Mouse (Mus musculus) kidney, embryonic 14.5 days (tissue): ENCODE data around the gene Ndufa8. TPM values are rescaled to one million over a fixed set of nuclear protein-coding genes. Genes with fewer than 3 reads are reported as not detected.

Experiments used
- ATAC-seq: fragments of 200-750 bp; cut with Nextera tagmentation; 2 replicates; pipeline ENCODE4 v1.8.0; 2017; ENCODE audit warnings: moderate number of reproducible peaks, mild to moderate bottlenecking, moderate TSS enrichment, moderate library complexity; ENCODE audit not compliant: low FRiP score, low TSS enrichment
- H3K27ac ChIP-seq: fragments of 300-500 bp; sonication (generic); 2 replicates; pipeline ENCODE4 v1.5.1; 2014; ENCODE audit warnings: low read depth, mild to moderate bottlenecking, low read length, moderate library complexity, mixed read lengths
- H3K27me3 ChIP-seq: fragments of 300-500 bp; sonication (generic); 2 replicates; pipeline ENCODE4 v1.6.1; 2014; ENCODE audit warnings: mild to moderate bottlenecking, low read length; ENCODE audit not compliant: control insufficient read depth, insufficient read depth
- H3K36me3 ChIP-seq: fragments of 300-500 bp; sonication (generic); 2 replicates; pipeline ENCODE4 v1.6.1; 2014; ENCODE audit warnings: low read length, mixed read lengths; ENCODE audit not compliant: control insufficient read depth, insufficient read depth
- H3K4me1 ChIP-seq: fragments of 300-500 bp; sonication (generic); 2 replicates; pipeline ENCODE4 v1.6.1; 2014; ENCODE audit warnings: low read length, mixed read lengths; ENCODE audit not compliant: control insufficient read depth, insufficient read depth
- H3K4me2 ChIP-seq: fragments of 300-500 bp; sonication (generic); replicated peaks from 2 replicates; pipeline ENCODE4 v1.6.1; 2014; ENCODE audit warnings: low read depth, mild to moderate bottlenecking, low read length
- H3K4me3 ChIP-seq: fragments of 300-500 bp; sonication (generic); 2 replicates; pipeline ENCODE4 v1.5.1; 2014; ENCODE audit warnings: mild to moderate bottlenecking, low read length
- H3K9ac ChIP-seq: fragments of 300-500 bp; sonication (generic); 2 replicates; pipeline ENCODE4 v1.6.1; 2014; ENCODE audit warnings: low read depth, mild to moderate bottlenecking, low read length, moderate library complexity
- H3K9me3 ChIP-seq: fragments of 300-500 bp; sonication (generic); 2 replicates; pipeline ENCODE4 v1.6.1; 2016; ENCODE audit warnings: low read length; ENCODE audit not compliant: control insufficient read depth
- WGBS: fragments of 180-500 bp; shearing (Covaris S2); extraction: QIAGEN DNeasy Blood & Tissue Kit; methylation state at CpG from one replicate; pipeline ENCODE4 v1.1.7; 2014; 5-methylcytosine and 5-hydroxymethylcytosine counted together
- polyA plus RNA-seq: library from polyadenylated mRNA; unstranded; fragments of >200 nt; fragmentation: Nextera tagmentation; extraction: Ambion mirVana; gene quantifications from 2 replicates; pipeline ENCODE4 v1.2.1, GENCODE M21; 2014

The Ndufa8 gene
- polyA plus RNA-seq, 1 experiment from 2014 or later: 238 TPM

DNA sequence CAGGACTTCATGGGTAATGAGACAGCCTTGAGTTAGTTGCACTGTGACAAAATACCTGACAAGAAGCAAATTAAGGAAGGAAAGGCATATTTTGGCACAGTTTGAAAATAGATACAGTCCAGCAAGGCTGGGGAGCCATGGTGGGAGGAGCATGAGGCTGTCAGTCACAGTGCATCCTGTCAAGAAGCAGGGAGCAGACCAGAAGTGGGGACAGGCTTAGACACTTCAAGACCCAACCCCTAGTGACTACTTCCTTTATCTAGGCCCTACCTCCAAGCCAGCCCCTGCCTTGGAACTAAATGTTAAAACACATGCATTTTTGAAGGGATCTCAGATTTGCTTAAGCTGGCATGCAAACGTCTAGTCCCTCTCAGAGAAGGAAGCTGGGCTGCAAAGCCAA, 48.8 kb downstream of the Ndufa8 start:
- H3K4me3 ChIP-seq: no peak overlapping the region
- H3K4me1 ChIP-seq: no peaks in the 10 kb centered on the region
- H3K9ac ChIP-seq: no peak overlapping the region
- no peak overlapping the region for H3K27ac ChIP-seq
- no peak for ATAC-seq
- H3K36me3 ChIP-seq: no peaks in the 10 kb centered on the region
- no peak overlapping the region for H3K4me2 ChIP-seq
- 68% methylated on average over 1 of the region's 1 CpGs for WGBS
- no peaks in the 10 kb centered on the region for H3K27me3 ChIP-seq
- H3K9me3 ChIP-seq: no peaks in the 10 kb centered on the region

DNA sequence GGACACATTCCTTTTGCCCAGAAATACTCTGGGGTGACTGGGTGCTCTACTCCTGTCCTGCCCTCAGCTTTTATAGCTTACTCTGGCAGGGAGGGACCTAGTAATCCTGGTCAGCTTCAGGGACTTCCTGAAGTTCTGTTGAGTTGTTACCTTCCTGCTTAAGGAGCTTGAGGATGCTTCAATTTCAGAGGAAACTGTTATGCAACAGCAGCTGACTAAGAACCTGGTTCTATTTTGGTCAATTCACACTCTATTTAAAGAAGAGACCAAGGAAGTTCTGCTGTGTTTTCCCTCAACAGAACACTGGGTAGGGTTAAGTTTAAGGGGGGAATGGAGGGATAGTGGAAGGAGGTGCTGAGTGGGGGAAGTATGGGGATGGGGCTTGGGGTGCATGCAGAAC, 50.0 kb downstream of the Ndufa8 start:
- Histone ChIP-seq H3K27ac (no peak overlapping the region), H3K9me3 (no peaks in the 10 kb centered on the region), H3K4me3 (no peak overlapping the region), H3K9ac (no peak overlapping the region), H3K4me2 (no peak overlapping the region), H3K4me1 (no peaks in the 10 kb centered on the region), H3K27me3 (no peaks in the 10 kb centered on the region), H3K36me3 (no peaks in the 10 kb centered on the region)
- ATAC-seq: no peak

DNA sequence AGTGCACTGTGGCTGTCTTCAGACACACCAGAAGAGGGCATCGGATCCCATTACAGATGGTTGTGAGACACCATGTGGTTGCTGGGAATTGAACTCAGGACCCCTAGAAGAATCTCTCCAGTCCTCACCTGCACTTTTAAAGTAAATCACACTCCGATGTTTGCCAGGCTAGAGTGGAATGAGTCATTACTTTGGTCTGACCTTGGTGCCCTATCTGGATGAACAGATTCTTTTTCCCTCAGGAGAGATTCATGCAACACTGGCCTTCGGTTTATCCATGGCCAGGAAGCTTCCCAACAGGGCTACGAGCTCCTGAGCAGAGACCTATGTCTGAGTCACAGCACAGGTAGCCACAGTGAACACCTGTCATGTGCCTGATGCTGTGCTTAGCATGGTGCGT, 50.8 kb downstream of the Ndufa8 start:
- no peak overlapping the region for H3K4me3 ChIP-seq
- ATAC-seq: no peak
- 85% methylated on average over 5 of the region's 5 CpGs for WGBS
- no peaks in the 10 kb centered on the region for H3K27me3 ChIP-seq
- no peak overlapping the region for H3K9ac ChIP-seq
- H3K36me3 ChIP-seq: no peaks in the 10 kb centered on the region
- H3K4me1 ChIP-seq: no peaks in the 10 kb centered on the region
- no peaks in the 10 kb centered on the region for H3K9me3 ChIP-seq
- H3K4me2 ChIP-seq: no peak overlapping the region
- no peak overlapping the region for H3K27ac ChIP-seq

DNA sequence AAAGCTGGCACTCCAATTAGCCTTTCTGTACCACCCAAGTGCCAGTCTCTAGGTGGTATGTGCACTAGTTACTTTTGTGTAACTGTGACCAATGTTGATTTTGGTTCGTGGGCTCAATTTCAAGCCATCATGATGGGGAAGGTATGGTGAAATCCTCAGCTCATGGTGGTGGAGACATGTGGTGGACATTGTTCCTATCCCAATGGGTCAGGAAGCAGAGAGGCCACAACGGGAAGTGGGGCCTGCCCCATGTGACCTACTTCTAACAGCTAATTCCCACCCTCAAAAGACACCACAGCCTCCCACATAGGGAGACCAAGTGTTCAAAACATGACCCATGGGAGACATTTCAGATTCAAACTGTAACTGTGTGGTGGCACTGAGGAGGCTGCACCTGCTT, 52.5 kb downstream of the Ndufa8 start:
- Histone ChIP-seq H3K27ac (no peak overlapping the region), H3K9me3 (no peaks in the 10 kb centered on the region), H3K9ac (no peak overlapping the region), H3K4me3 (no peak overlapping the region), H3K4me2 (no peak overlapping the region), H3K4me1 (no peaks in the 10 kb centered on the region), H3K27me3 (no peaks in the 10 kb centered on the region), H3K36me3 (no peaks in the 10 kb centered on the region)
- WGBS: 72% methylated on average over 2 of the region's 2 CpGs
- no peak for ATAC-seq

DNA sequence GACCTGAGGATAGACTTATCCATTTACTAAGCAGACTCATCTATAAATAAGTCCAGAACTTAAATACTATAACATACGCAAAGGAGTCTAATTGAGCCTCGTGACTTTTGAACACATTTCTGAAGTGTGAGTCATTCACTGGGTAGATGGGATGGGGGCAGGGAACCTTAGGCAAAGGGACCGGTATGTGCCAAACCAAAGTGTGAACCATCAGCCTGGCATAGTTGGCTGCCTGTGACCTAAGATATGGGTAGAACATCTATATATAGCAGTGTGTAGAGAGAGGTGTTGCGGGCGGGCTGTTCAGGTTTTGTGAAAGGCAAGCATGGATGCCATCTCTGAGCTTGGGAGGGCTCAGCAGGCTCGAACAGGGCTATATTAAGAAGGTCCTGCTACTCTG, 54.9 kb downstream of the Ndufa8 start:
- H3K4me2 ChIP-seq: no peak overlapping the region
- no peak overlapping the region for H3K9ac ChIP-seq
- ATAC-seq: no peak
- H3K36me3 ChIP-seq: no peaks in the 10 kb centered on the region
- no peak overlapping the region for H3K27ac ChIP-seq
- no peaks in the 10 kb centered on the region for H3K9me3 ChIP-seq
- H3K4me3 ChIP-seq: no peak overlapping the region
- WGBS: 85% methylated on average over 6 of the region's 6 CpGs
- no peaks in the 10 kb centered on the region for H3K4me1 ChIP-seq
- H3K27me3 ChIP-seq: no peaks in the 10 kb centered on the region

DNA sequence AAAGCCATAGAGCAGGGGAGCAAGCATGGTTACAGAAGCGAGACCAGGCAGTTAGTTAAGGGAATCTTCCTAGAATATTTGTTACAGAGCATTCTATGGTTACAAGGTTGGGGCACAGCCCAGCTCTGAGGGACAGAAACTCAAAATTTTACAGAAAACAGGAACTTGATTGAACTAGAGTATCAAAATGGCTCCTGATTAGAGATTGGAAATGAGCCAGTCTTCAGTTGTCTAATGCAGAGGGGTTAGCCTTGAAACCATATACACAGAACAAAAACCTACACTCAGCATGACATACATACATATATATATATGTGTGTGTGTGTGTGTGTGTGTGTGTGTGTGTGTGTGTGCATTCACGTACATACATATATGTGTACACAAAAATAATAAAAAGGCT, 55.7 kb downstream of the Ndufa8 start:
- Histone ChIP-seq H3K9me3 (no peaks in the 10 kb centered on the region), H3K36me3 (no peaks in the 10 kb centered on the region), H3K4me3 (no peak overlapping the region), H3K27ac (no peak overlapping the region), H3K4me1 (no peaks in the 10 kb centered on the region), H3K9ac (no peak overlapping the region), H3K27me3 (no peaks in the 10 kb centered on the region), H3K4me2 (no peak overlapping the region)
- 76% methylated on average over 2 of the region's 2 CpGs for WGBS
- ATAC-seq: no peak

DNA sequence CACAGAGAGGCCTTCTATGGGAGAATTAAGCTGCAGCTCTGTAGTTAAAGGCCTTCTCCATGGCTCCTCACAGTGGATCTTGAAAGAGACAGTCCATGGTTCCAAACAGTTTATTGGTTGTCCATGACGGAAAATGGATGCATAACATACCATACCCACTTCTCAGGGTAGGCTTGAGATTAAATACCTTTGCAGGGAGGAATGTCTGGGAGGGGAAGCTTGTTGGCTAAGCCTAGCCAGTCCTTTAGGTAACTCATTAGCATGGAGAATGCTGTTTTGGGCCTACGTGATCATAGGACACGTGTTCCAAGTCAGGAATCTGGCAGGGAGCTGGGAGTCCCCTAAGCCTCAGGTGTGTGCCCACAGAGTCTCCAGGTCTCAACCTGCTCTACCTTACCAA, 56.9 kb downstream of the Ndufa8 start:
- H3K4me1 ChIP-seq: no peaks in the 10 kb centered on the region
- H3K9me3 ChIP-seq: no peaks in the 10 kb centered on the region
- H3K9ac ChIP-seq: no peak overlapping the region
- ATAC-seq: no peak
- no peak overlapping the region for H3K27ac ChIP-seq
- H3K36me3 ChIP-seq: no peaks in the 10 kb centered on the region
- no peak overlapping the region for H3K4me2 ChIP-seq
- H3K27me3 ChIP-seq: no peaks in the 10 kb centered on the region
- 84% methylated on average over 3 of the region's 3 CpGs for WGBS
- no peak overlapping the region for H3K4me3 ChIP-seq

Other genes with a start within 250 kb of the Ndufa8 start
- 0.58 and 1.0 TPM in 2 replicates for gene Ttll11, start 69.5 kb downstream of the Ndufa8 start, polyA plus RNA-seq
- 0.87 TPM in 1 of 2 replicates, not detected in the other for gene Morn5, start 52 bp upstream of the Ndufa8 start, polyA plus RNA-seq
- 1.6 and 3.0 TPM in 2 replicates for gene Lhx6, start 56.0 kb upstream of the Ndufa8 start, polyA plus RNA-seq
- 33.1 and 33.7 TPM in 2 replicates for gene Mrrf, start 87.0 kb upstream of the Ndufa8 start, polyA plus RNA-seq
- 62.1 and 77.1 TPM in 2 replicates for gene Rbm18, start 87.4 kb upstream of the Ndufa8 start, polyA plus RNA-seq
- 16.4 and 24.6 TPM in 2 replicates for gene Ptgs1, start 181.0 kb upstream of the Ndufa8 start, polyA plus RNA-seq